Mouse (Mus musculus) ES-Bruce4 (cell line): ENCODE measurements around the gene Tnfrsf4.

Source experiments
- CTCF ChIP-seq: IDR thresholded peaks from one replicate; pipeline ENCODE4 v1.8.1; 2011; ENCODE audit warnings: low read depth, low read length
- POLR2A ChIP-seq: IDR thresholded peaks from one replicate; pipeline ENCODE4 v1.8.1; 2011; ENCODE audit warnings: low read length; ENCODE audit not compliant: insufficient read depth

- TF ChIP-seq POLR2A (no peak), CTCF (no peak)
These were observed 20.7 kb downstream of the Tnfrsf4 start for GRCm38 (mm10) chr4:156034301-156034700.
